Mouse (Mus musculus) forebrain, embryonic 11.5 days (tissue): ENCODE data around the gene Best2. TPM values are rescaled to one million over a fixed set of nuclear protein-coding genes. Genes with fewer than 3 reads are reported as not detected.

Experiments
- ATAC-seq: fragments of 200-750 bp; cut with Nextera tagmentation; replicated peaks from 2 replicates; pipeline ENCODE4 v1.8.0; 2017; ENCODE audit warnings: moderate TSS enrichment; ENCODE audit not compliant: low FRiP score
- DNase-seq: peaks from one replicate; pipeline ENCODE4 v3.0.0-alpha.2; 2017; ENCODE audit warnings: low spot score
- H3K27ac ChIP-seq: fragments of 300-500 bp; sonication (generic); 2 replicates; pipeline ENCODE4 v1.5.1; 2014; ENCODE audit warnings: low read depth, low read length
- H3K27me3 ChIP-seq: fragments of 300-500 bp; sonication (generic); 2 replicates; pipeline ENCODE4 v1.6.1; 2014; ENCODE audit warnings: mild to moderate bottlenecking, low read length, mixed read lengths; ENCODE audit not compliant: control insufficient read depth, insufficient read depth
- H3K36me3 ChIP-seq: fragments of 300-500 bp; sonication (generic); 2 replicates; pipeline ENCODE4 v1.6.1; 2014; ENCODE audit warnings: mild to moderate bottlenecking, low read length, moderate library complexity, mixed read lengths; ENCODE audit not compliant: control insufficient read depth, insufficient read depth
- H3K4me1 ChIP-seq: fragments of 300-500 bp; sonication (generic); replicated peaks from 2 replicates; pipeline ENCODE4 v1.6.1; 2014; ENCODE audit warnings: low read length, mixed read lengths; ENCODE audit not compliant: control insufficient read depth, insufficient read depth
- H3K4me2 ChIP-seq: fragments of 300-500 bp; sonication (generic); 2 replicates; pipeline ENCODE4 v1.6.1; 2014; ENCODE audit warnings: low read depth, mild to moderate bottlenecking, low read length, moderate library complexity, mixed read lengths; ENCODE audit not compliant: severe bottlenecking
- H3K4me3 ChIP-seq: fragments of 300-500 bp; sonication (generic); 2 replicates; pipeline ENCODE4 v1.5.1; 2014; ENCODE audit warnings: low read depth, low read length
- H3K9ac ChIP-seq: fragments of 300-500 bp; sonication (generic); 2 replicates; pipeline ENCODE4 v1.6.1; 2014; ENCODE audit warnings: low read length
- H3K9me3 ChIP-seq: fragments of 300-500 bp; sonication (generic); 2 replicates; pipeline ENCODE4 v1.6.1; 2016; ENCODE audit warnings: low read length, mixed read lengths; ENCODE audit not compliant: control insufficient read depth
- WGBS: fragments of 180-500 bp; shearing (Covaris S2); extraction: QIAGEN DNeasy Blood & Tissue Kit; methylation state at CpG from one replicate; pipeline ENCODE4 v1.1.7; 2014; 5-methylcytosine and 5-hydroxymethylcytosine counted together
- polyA plus RNA-seq: library from polyadenylated mRNA; unstranded; fragments of >200 nt; fragmentation: Nextera tagmentation; extraction: Ambion mirVana; gene quantifications from 2 replicates; pipeline ENCODE4 v1.2.1, GENCODE M21; 2014

Best2 gene
- polyA plus RNA-seq, 1 experiment from 2014 or later: not detected

- ATAC-seq (peak; percentile 90), DNase-seq (peak; percentile 98)
- peak within 1 kb of the TSS; percentile 45 for H3K4me3 ChIP-seq
- no peaks in the 10 kb centered on the region for H3K9me3 ChIP-seq
- H3K9ac ChIP-seq: peak within 1 kb of the TSS; percentile 58
- peak within 1 kb of the TSS; percentile 91 for H3K4me2 ChIP-seq
- H3K27me3 ChIP-seq: peaks cover 7% of the 10 kb centered on the region; the same call in 1 of the 2 replicates
- peaks cover 13% of the 10 kb centered on the region for H3K4me1 ChIP-seq
- H3K27ac ChIP-seq: peak within 1 kb of the TSS; percentile 2; the same call in 1 of the 2 replicates
- no peaks in the 10 kb centered on the region for H3K36me3 ChIP-seq
- WGBS: 0% methylated on average over 28 of the region's 28 CpGs
These were observed 24.0 kb downstream of the Best2 start, which contains the start of gene Hook2 for GRCm38 (mm10) chr8:84990349-84990748. TSS of gene Hook2 (plus strand) at chr8:84990603.

- peak overlapping the region; percentile 91 for H3K4me2 ChIP-seq
- H3K36me3 ChIP-seq: no peaks in the 10 kb centered on the region
- peak overlapping the region; percentile 45 for H3K4me3 ChIP-seq
- H3K27ac ChIP-seq: peak overlapping the region; percentile 2; the same call in 1 of the 2 replicates
- H3K9ac ChIP-seq: peak overlapping the region; percentile 55
- ATAC-seq (peak; percentile 68), DNase-seq (peak; percentile 94)
- H3K9me3 ChIP-seq: no peaks in the 10 kb centered on the region
- H3K27me3 ChIP-seq: peaks cover 7% of the 10 kb centered on the region; the same call in 1 of the 2 replicates
- under 1% methylated on average over 15 of the region's 15 CpGs for WGBS
- peaks cover 18% of the 10 kb centered on the region for H3K4me1 ChIP-seq
These were observed 24.5 kb downstream of the Best2 start for GRCm38 (mm10) chr8:84989810-84990209.

DNA sequence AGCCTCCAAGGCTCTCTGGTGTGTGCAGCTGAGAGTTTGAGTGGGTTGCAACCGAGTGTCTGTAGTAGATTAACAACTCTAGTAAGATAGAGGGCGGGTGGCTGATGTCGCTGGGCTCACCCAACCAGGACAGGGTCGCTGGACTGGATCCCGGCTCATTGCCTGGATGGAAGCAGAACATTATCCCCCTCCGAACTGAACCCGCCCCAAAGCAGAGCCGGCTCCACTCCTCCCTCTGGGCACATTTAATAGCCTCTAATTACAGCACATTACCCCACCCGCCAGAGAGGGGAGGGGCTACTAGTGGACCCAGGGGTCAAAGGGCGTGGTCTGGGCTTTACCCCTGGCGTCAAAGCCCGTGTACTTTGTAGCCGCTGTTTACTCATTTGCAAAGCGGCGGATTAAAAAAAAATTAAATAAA lies 25.0 kb downstream of the Best2 start:
- Histone ChIP-seq H3K27me3 (peaks cover 7% of the 10 kb centered on the region; the same call in 1 of the 2 replicates), H3K27ac (no peak overlapping the region), H3K9me3 (no peaks in the 10 kb centered on the region), H3K4me1 (peaks cover 22% of the 10 kb centered on the region), H3K36me3 (no peaks in the 10 kb centered on the region), H3K9ac (no peak overlapping the region; the same call in 1 of the 2 replicates), H3K4me2 (peak overlapping the region; percentile 33; the same call in 1 of the 2 replicates), H3K4me3 (no peak overlapping the region)
- DNase-seq (no peak), ATAC-seq (no peak)
- WGBS: 17% methylated on average over 15 of the region's 15 CpGs

- no peak overlapping the region for H3K4me3 ChIP-seq
- no peak overlapping the region for H3K9ac ChIP-seq
- H3K27me3 ChIP-seq: peaks cover 7% of the 10 kb centered on the region; the same call in 1 of the 2 replicates
- ATAC-seq: no peak
- H3K36me3 ChIP-seq: no peaks in the 10 kb centered on the region
- no peak overlapping the region for H3K27ac ChIP-seq
- H3K9me3 ChIP-seq: no peaks in the 10 kb centered on the region
- no peak overlapping the region for H3K4me2 ChIP-seq
- H3K4me1 ChIP-seq: peaks cover 22% of the 10 kb centered on the region
- no peak for DNase-seq
- WGBS: 66% methylated on average over 2 of the region's 2 CpGs
These were observed 26.4 kb downstream of the Best2 start for GRCm38 (mm10) chr8:84987903-84988302.

DNA sequence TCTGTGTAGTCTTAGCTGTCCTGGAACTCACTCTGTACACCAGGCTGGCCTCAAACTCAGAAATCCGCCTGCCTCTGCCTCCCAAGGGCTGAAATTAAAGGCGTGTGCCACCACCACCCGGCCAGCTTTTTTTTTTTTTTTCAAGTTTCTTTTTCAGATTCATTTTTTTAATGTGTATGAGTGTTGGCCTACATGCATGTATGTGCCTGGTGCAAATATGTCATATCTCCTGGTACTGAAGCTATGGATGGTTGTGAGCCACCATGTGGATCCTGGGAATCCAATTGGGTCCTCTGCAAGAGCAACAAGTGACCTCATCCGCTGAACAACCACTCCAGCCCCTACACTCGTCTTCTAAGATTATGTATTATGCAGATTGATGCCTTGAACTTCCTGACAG lies 26.9 kb downstream of the Best2 start:
- H3K9ac ChIP-seq: no peak overlapping the region

GRCm38 (mm10) chr8:84986379-84986945 lies 27.9 kb downstream of the Best2 start:
- no peak overlapping the region for H3K27ac ChIP-seq
- peaks cover 22% of the 10 kb centered on the region for H3K4me1 ChIP-seq
- peak overlapping the region; percentile 57 for H3K9ac ChIP-seq
- ATAC-seq (no peak), DNase-seq (no peak)
- 41% methylated on average over 8 of the region's 8 CpGs for WGBS
- peak overlapping the region; percentile 44 for H3K4me3 ChIP-seq
- peak overlapping the region; percentile 99; the same call in 1 of the 2 replicates for H3K4me2 ChIP-seq
- no peaks in the 10 kb centered on the region for H3K9me3 ChIP-seq
- peaks cover 7% of the 10 kb centered on the region; the same call in 1 of the 2 replicates for H3K27me3 ChIP-seq
- H3K36me3 ChIP-seq: no peaks in the 10 kb centered on the region

More for the DNA sequence above, 26.9 kb downstream of the Best2 start:
- Histone ChIP-seq H3K9me3 (no peaks in the 10 kb centered on the region), H3K27me3 (peaks cover 7% of the 10 kb centered on the region; the same call in 1 of the 2 replicates), H3K4me3 (no peak overlapping the region), H3K4me2 (no peak overlapping the region), H3K27ac (no peak overlapping the region), H3K36me3 (no peaks in the 10 kb centered on the region), H3K4me1 (peaks cover 22% of the 10 kb centered on the region)
- DNase-seq: no peak
- 78% methylated on average over 5 of the region's 5 CpGs for WGBS
- no peak for ATAC-seq

DNA sequence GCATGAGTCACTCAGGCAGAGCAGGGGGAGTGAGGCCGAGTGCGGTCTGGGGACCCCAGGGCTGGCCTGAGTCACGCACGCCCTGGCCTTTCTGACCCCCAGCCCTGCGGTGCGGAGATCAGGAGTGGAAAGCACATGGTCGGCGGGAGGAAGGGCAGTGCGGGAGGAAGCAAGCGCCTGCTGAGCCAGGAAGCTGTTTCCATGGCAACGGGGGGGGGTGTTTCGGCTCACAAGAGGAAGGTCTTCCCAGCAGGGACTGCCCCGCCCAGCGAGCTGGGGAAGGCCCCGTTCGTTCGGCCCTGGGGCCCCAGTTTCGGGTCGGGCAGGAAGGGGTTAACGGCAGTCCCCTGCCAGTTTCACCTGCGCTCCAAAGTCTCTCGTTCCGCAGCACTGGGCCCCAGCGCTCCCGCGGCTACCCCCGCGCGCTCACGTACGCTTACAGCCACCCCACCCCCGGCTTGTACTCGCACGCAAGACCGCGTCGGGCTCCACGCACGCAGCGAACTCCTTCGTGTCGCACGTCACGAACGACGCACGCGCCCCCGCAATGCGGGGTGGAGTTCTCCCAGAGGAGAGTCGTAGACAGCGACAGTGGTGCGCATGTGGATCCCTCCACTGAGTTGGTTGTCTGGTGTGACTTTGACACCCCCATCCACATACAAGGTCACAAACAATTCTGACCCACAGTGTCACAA lies 28.5 kb downstream of the Best2 start:
- ATAC-seq (peak; percentile 26), DNase-seq (peak; percentile 89)
- H3K9me3 ChIP-seq: no peaks in the 10 kb centered on the region
- H3K27me3 ChIP-seq: peaks cover 12% of the 10 kb centered on the region; the same call in 1 of the 2 replicates
- H3K36me3 ChIP-seq: no peaks in the 10 kb centered on the region
- H3K4me2 ChIP-seq: peak overlapping the region; percentile 99
- no peak overlapping the region for H3K27ac ChIP-seq
- WGBS: under 1% methylated on average over 51 of the region's 53 CpGs
- H3K4me1 ChIP-seq: peaks cover 22% of the 10 kb centered on the region
- peak overlapping the region; percentile 44 for H3K4me3 ChIP-seq
- peak overlapping the region; percentile 57 for H3K9ac ChIP-seq

DNA sequence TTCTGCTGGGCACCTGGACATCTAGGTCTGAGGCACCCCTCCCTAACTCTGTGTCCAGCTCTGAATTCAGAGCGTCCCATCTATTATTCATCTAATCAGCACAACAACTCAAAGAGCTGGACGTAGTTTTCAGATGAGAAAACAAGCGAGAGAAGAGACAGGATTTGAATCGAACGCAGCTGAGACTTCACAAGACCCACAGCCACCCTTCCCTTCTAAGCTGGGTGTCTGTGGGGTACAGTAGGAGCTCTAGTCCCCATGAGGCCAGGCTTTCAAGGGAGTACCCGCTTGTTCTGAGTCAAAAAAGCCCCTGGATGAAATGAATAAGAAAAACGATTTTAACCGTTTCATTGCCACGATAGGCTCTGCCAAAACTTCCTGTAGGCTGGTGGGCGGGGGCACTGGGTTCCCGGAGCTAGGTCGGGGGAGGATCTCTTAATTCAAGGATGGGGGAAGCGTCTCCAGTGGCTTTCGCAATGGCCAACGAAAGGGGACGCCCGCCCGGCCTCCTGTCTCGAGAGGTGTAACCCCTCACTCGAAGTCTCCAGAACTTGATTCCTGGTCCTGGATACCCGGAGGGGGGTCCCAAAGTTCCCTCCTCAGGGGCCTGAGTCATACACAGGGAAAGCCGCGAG lies 29.2 kb downstream of the Best2 start:
- WGBS: 1% methylated on average over 23 of the region's 23 CpGs
- H3K9ac ChIP-seq: peak overlapping the region; percentile 57

More for the DNA sequence above, 29.2 kb downstream of the Best2 start:
- peak overlapping the region; percentile 44 for H3K4me3 ChIP-seq
- no peaks in the 10 kb centered on the region for H3K36me3 ChIP-seq
- no peak for DNase-seq
- H3K4me2 ChIP-seq: peak overlapping the region; percentile 99
- H3K27me3 ChIP-seq: peaks cover 18% of the 10 kb centered on the region; the same call in 1 of the 2 replicates
- peak overlapping the region; percentile 25; the same call in 1 of the 2 replicates for H3K27ac ChIP-seq
- no peak for ATAC-seq
- no peaks in the 10 kb centered on the region for H3K9me3 ChIP-seq
- peaks cover 26% of the 10 kb centered on the region for H3K4me1 ChIP-seq
